Mouse (Mus musculus) cerebellum, adult 18-20 months (tissue): ENCODE measurements around the gene Ces2h.
"Not testable (repeated sequence)": the region's sequence is repeated elsewhere in the genome, so short reads cannot be mapped to it uniquely, and the experiment has no call there.

ENCODE experiments used
- DNase-seq, 2 experiments: peaks; one replicate each; pipeline ENCODE4 v3.0.0; 2021

Gene Ces2h

GRCm38 (mm10) chr8:105000586-105000985 is at the start of gene Ces2h:
Gene Ces2h (plus strand): TSS chr8:105000853.
- DNase-seq = no peak

DNA sequence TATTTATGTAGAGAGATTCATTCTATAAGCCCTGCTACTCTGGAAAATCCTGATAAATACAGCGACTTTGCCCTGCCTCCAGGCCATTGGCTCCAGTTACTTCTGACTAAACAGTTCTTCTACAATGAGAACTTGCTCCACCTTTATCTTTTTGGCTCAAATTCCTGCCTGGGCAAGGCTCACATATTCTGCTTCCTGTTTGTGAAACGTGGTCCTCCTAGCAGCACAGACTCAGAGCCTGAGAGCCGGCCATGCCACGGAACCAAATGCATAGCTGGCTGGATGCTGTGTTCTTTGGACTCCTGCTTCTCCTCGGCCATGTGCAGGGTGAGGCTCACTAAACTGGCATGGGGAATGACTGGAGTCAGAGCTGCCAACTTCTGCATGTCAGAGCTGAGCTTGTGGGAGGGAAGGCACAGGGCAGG is 39.1 kb upstream of the Ces2h start, which contains the start of gene Ces2g:
Ces2g (plus strand) TSS at position 182 of the 425 bp plus-strand sequence.
- no peak for DNase-seq

- DNase-seq = no peak
These were observed 38.3 kb upstream of the Ces2h start for GRCm38 (mm10) chr8:104962229-104962901.

DNA sequence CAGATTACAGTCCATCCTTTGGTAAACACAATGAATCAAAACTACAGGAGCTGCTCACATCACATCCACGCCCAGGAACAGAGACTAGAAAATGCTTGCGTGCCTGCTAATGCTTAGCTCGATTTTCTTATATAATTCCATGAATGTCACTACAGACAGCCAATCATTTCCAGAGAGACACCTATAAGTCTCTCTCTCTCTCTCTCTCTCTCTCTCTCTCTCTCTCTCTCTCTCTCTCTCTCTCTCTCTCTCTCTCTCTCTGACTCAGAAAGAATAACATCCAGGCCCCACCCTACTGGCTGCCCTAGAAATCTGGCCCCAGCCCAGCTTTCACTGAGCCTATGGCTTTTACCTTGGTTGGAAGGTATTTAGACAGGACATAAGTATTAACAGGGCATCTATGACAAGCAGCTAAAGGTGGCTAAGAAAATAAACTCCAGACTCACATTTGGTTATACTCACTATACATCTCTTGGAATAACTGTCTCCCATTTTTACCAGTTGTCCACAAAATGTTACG is 37.2 kb upstream of the Ces2h start:
- DNase-seq = no peak

DNA sequence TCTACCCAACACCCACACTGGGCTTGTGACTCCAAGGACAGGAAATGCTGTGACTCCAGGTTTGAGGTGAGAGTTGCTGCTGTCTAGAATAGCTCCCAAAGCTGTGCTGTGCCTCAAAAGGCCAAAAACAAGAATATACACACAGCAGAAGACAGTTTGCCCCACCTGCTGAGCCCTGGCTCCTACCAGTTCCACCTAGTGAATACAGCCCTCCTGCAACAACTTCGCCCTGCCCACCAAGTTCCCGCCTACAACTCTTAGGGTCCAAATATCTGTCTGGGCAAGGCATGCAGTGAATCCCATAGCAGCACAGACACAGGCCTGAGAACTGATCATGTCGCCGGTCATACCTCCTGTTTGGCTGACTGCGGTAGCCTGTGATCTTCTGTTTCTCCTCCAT is 16.5 kb upstream of the Ces2h start:
- no peak for DNase-seq

- peak; percentile 4 to 17 for DNase-seq
These were observed 15.7 kb upstream of the Ces2h start for GRCm38 (mm10) chr8:104984942-104985341.

DNA sequence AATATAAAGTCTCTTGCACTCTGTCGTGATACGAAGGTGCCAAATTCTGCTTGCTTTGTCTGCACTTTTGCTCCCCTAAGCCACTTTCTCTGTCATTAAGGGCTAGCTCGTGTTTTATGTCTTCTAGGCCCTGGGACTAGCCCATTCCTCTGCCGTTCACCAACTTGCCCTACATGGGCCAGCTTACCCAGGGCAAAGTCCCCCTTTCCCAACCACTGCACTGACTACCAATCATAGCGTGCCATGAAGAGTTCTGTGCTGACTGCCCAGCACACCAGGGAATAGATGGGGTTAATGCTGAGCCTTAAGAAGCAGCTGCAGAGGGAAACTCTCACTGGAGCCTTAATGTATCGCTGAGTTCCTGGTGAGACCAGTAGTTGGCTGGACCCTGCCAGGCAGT is 2.5 kb upstream of the Ces2h start:
- DNase-seq = no peak

GRCm38 (mm10) chr8:104999183-104999582 is 1.5 kb upstream of the Ces2h start:
- no peak for DNase-seq

DNA sequence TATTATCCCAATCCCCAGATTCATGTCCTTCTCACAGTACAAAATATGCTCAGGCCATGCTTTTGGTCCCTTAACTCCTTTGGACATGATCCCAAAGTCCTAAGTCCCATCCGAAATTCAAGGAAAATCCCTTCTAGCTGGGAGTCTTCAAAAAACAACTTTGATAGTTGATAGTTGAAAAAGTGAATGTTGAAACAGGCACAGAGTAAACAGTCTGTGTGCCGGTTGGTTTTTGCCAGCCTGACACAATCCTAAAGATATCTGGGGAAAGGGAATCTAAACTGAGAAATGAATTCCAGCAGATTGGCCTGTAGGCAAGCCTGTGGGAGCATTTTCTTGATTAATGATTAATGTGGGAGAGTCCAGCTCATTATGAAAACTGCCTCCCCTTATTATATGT is 9.3 kb downstream of the Ces2h start:
- DNase-seq = no peak

DNA sequence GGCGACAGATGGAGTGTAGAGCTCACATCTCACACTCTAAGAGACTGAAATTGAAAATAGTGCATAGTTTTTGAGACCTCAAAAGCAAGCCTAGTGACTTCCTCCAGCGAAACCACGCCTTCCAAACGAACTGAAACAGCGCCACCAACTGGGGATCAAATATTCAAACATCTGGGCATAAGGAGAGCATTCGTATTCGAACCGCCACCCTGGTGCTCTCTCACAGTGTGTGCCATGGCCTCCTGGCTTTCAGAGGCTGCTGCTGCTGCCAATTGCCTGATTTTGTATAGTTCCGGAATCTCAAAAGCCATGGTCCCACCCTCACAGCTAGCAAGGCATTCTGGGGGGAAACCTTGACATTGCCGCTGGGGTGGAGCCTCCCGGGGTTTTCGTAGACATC is 10.5 kb downstream of the Ces2h start:
- no peak for DNase-seq

DNA sequence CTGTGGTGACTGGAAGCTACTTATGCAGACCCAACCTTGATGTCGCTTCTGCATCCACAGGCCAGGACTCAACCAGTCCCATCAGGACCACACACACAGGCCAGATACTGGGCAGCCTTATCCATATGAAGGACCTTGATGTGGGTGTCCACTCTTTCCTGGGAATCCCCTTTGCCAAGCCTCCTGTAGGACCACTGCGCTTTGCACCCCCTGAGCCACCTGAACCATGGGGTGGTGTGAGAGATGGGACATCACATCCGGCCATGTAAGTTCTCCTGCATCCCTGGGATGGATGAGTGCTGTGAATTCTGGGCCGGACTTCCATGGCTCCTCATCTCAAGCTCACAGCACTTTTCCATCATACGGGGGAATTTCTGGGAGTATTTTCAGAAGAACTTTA is 13.7 kb downstream of the Ces2h start:
- no peak for DNase-seq

GRCm38 (mm10) chr8:105021954-105022353 is 21.3 kb downstream of the Ces2h start:
- DNase-seq = no peak

GRCm38 (mm10) chr8:105023087-105023486 is 22.4 kb downstream of the Ces2h start:
- peak; percentile 7 for DNase-seq

DNA sequence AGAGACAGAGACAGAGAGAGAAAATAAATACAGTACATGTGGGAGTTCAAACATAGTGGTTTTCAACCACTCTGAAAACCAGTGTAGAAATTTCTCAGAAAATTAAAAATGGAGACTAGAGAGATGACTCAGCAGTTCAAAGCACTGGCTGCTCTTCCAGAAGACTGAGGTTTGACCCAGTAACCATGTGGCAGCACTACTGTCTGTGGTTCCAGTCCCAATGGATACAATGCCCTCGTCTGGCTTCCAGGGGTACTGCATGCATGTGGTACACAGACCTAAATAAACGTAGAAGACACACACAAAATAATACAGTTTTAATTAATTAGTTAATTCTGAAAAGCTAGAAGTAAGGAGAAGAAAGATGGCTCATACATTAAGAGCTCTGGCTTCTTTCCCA is 24.4 kb downstream of the Ces2h start:
- no peak for DNase-seq

DNA sequence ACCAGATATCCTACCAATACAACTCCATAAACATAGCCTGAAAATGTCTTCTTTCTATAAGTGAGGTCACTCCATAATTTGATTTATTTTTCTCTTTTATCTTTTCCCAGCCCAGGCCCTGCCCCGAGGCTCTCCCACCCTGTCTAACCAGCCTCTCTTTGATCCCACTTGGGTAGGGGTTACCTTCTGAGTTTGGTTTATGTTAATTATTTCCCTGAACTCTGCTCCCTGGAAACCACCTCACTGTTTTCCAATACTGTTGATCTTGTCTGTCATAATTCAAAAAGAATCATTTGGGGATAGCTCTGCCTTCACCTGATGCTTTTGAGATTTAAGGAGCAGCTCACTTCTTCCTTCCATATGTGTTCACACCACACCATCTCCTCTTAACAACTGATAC is 42.9 kb downstream of the Ces2h start:
- no peak for DNase-seq

GRCm38 (mm10) chr8:105045824-105046401 is 45.3 kb downstream of the Ces2h start:
- no peak for DNase-seq

DNA sequence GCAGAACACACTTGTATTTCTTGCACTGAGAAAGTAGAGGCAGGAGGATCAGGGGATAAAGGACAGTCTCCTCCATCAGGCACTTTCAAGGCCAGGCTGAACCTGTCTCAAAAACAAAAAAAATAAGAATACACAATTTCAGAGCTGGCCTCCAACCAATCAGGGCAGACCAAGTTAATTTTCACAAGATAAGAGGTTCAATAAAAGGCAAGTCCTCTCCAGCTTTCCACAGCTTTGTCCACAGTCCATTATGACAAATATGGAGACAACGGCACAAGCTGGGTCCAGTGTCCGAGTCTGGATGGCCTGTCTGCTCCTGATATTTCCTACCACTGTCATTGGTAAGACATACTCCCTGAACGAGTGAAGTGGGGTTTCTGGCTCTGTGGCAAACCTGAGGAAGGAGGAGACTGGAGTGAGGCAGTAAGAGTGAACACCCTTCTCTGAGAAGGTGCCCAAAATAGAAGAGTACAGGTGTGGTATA is 47.8 kb downstream of the Ces2h start, which contains the start of gene Ces3a:
Ces3a (plus strand) TSS at position 231 of the 484 bp plus-strand sequence.
- DNase-seq = no peak

DNA sequence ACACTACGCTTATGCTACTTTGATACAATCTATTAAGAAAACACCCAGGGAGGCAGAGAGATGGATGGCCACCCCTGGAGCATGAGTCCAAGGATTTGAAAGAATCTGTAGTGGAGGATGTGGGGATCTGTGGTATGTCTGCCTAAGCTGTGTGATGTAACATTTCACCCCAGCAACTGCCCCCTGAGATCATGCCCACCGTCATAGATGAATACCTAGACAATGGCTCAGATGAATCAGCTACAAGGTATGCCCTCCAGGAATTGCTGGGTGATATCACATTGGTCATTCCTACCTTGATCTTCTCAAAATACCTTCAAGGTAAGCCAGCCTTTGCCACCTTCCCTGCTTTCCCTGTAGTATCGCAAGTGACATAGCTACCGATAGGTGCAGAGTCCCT is 55.6 kb downstream of the Ces2h start:
- no peak for DNase-seq

GRCm38 (mm10) chr8:105060056-105060455 is 59.4 kb downstream of the Ces2h start:
- no peak for DNase-seq

GRCm38 (mm10) chr8:105066761-105067160 is 66.1 kb downstream of the Ces2h start:
- DNase-seq = peak; percentile 9 to 12

- DNase-seq = not testable (repeated sequence)
These were observed 67.3 kb downstream of the Ces2h start for GRCm38 (mm10) chr8:105067905-105068304.

DNA sequence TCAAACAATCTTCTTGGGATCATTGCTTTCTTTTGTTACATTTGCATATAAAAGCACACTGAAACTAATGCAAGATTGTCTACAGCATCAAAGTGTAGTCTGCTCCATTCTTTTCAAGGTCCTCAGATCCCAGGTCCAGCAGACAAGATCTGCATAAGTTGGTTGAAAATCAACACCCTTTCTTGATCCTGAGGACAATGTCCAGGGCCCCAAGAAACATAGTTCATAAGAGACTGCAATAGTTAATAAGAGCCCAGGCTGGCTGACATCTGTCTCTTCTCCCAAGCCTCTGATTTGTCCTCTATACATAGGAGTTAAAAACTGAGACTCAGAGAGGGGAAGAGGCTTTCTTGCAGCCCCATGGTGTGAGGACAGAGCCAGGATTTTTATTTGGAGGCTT is 68.3 kb downstream of the Ces2h start:
- DNase-seq = no peak
